Mouse (Mus musculus) embryo, embryonic 9.5 days (tissue): ENCODE data around the gene Slbp.

Experiments used
- DNase-seq: peaks from one replicate; pipeline ENCODE4 v3.0.0-alpha.2; 2017; ENCODE audit errors: extremely low spot score

Slbp gene

GRCm38 (mm10) chr5:33629301-33629987, 22.9 kb downstream of the Slbp start, which contains the start of the genes Fam53a and Gm9903:
TSS of gene Fam53a (minus strand) at chr5:33629635.
TSS of gene Gm9903 (plus strand) at chr5:33629925.
- DNase-seq = peak; percentile 99

DNA sequence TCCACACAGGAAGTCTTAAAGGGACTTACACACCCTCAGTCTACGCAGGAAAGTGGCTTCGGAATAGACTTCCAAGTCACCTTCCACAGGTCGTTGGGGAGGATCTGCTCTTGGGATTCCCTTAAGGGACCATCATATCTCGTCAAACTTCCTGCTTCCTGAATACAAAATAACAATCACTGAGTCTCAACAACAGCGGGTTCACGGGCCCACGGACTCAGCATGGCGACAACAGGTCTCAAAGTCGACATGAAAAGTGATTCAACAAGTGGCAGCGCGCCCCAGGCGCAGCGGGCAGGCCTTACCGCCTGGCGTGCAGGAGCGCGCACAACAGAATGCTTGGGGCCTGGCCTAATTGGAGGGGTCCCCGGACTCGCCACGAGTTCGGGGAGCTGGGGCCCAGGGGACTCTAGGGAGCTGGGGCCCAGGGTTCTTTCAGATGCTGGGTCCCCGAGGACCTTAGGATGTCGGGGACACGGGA, 23.5 kb downstream of the Slbp start:
- peak; percentile 71 for DNase-seq

- DNase-seq = no peak
These were observed 24.4 kb downstream of the Slbp start for GRCm38 (mm10) chr5:33627968-33628367.

DNA sequence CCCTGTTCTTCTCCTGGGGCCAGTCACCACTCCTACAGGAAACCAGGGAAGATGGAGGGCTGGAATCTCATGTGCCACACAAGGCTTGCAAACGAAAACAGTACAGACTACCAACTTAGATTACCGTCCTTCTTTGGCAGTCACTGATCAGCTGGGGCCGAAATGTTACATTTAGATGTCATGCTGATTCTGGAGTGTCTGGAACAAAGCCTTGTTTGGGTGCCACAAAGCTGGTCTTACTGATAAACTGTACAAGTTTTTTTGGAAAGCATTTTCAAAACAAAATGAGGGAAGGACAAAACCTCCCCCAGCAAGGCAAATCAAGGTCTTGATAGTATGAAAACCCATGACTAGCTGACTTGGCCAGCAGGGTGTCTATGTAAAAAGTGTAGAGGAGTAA, 28.6 kb downstream of the Slbp start:
- no peak for DNase-seq

GRCm38 (mm10) chr5:33622671-33623070, 29.7 kb downstream of the Slbp start:
- no peak for DNase-seq

- DNase-seq = no peak
These were observed 38.0 kb downstream of the Slbp start for GRCm38 (mm10) chr5:33614391-33614790.

- DNase-seq = no peak
These were observed 40.6 kb downstream of the Slbp start for GRCm38 (mm10) chr5:33611795-33612194.

DNA sequence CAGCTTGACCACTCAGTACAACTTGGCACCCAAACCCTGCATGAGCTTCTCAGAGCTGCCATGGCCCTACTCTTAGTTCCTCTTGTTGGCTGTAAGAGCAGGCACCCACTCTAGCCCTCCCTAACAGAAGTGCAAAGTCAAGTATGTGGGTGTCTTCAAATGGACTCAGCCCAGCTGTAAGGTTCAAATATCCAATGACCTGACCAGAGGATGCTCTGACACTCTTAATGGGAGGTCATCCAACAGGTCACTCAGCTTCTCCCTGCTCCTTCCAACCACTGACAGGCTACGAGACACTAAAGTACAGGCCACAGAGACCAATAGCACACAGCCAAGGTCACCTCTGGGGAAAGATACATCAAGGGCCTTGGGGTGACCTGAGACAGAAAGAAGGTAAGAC, 43.1 kb downstream of the Slbp start:
- no peak for DNase-seq

GRCm38 (mm10) chr5:33607434-33607833, 44.9 kb downstream of the Slbp start:
- no peak for DNase-seq

GRCm38 (mm10) chr5:33606631-33607030, 45.7 kb downstream of the Slbp start:
- no peak for DNase-seq

- no peak for DNase-seq
These were observed 47.1 kb downstream of the Slbp start for GRCm38 (mm10) chr5:33605314-33605713.

DNA sequence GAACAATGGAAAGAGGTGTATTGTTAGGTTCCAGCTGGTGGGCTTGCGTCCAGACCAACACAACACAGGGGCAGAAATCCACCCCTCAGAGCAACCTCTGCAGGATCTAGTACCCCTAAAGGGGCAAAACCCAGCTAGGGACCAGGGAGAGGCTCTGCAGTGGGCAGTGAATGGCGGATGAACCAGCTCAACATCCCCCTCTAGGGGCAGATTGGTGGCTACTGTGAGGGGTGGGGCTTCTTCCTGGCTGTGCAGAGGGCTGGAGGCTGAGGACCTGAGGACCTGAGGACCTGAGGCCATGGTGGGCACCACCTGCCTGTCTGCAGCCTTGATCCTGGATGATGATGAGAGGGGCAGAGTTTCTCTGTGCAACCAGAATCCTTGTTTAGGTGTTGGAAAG, 58.8 kb downstream of the Slbp start:
- peak; percentile 36 for DNase-seq

DNA sequence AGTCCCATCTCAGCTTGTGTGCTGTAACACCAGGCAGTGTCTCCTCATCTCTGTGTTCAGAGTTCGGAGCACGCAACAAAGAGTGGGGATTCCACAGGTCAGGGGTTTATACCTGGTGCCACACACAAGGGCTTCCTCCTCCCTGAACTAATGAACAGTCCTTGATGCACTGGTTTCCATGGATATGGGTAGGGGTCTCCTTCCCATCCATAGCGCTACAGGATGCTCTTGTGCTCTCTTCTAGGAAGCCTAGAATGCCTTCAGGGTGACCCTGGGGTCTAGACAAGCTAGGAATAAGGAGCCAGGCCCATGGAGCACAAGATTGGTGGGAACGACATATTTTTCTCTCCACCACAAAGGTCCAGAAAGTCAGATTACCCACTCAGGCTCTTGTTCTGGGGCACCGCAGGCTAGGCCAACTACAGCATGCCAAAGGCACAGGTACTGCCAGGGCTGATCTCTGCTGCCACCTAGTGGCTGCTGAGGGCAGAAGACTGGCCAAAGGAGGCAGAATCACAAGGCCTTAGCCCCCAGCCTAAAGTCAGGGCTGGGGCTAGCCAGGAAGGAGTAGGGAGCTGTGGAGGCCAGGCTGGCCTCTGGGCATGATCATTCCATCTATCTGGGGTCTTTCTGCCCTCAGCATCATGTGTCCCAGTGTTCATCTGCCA, 63.0 kb downstream of the Slbp start:
- DNase-seq = peak; percentile 71

DNA sequence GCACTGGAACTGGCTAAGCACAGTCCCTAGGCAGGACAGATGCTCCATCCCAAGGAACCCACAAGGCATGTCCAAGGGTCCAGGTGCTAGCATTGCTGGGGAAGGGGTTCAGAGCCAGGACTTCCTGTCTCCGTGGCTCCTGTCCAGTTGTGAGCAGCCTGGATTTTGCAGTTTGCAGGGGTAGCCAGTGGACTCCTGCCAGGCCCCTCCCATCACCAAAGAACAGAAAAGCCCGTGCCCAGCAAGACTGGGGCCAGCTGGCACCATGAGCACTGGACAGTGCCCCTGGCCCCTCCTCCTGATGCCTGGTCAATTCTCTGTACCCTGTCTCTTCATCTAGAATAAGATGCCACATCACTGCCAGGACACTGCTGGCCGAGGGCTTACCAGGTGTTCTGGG, 64.3 kb downstream of the Slbp start:
- DNase-seq = no peak

DNA sequence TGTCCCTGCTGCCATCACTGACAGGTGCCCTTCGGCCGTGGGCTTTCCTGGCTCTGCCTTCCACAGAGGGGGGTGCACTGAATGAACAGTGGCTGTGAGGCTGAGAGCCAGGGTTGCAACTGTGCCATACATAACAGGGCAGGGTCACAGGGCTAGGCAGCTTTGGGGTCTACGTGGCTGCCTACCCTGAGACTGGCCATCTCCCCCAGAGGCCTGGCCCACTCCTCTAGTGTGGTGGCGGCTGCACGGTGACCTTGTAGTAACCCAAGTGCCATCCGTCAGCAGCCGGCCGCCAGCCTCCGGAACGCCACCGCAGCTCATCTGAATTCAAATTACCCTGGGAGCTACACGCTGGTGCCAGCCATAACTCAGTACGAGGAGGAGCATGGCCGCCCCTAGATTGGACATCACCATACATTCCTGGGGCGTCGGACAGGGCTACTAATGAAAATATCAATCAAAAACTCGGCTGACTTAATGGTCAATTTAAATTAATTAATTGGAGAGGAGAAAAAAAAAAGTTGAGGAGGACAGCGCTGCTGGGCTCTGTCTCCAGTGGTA, 64.8 kb downstream of the Slbp start:
- no peak for DNase-seq
